Mouse (Mus musculus): ENCODE measurements around the gene Zfp799. TPM values are rescaled to one million over a fixed set of nuclear protein-coding genes. Genes with fewer than 3 reads are reported as not detected.

Zfp799 gene
- polyA plus RNA-seq, 1 experiment from 2014 or later = 21.5 TPM

GRCm38 (mm10) chr17:32777564-32777963 is 52.5 kb downstream of the Zfp799 start:
- peaks cover 69% of the 10 kb centered on the region for H3K36me3 ChIP-seq

DNA sequence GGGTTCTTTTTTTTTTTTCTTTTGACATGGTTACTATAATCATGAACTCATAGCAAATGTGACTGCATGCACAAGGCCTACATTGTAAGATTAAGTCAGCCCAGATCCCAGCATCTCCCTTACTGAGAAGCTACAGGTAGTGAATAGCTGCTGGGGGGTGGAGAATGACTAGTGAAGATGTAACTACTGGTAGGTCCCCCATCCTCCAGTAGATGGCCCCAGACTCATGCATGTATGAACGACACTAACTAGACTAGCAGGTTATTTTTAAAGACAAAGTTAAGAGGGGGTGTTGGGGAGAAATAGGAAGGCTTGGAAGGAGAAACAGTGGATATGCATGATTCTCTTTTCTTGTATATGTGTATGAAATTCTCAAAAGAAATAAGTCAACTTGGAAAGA is 58.8 kb downstream of the Zfp799 start:
- 89% methylated on average over 1 of the region's 1 CpGs for WGBS
- no peak for ATAC-seq
- 0 out of 2 replicates have a peak, but pooled peaks cover 4% of the 10 kb centered on the region for H3K4me1 ChIP-seq (replicated peaks)
- H3K36me3 ChIP-seq = peaks cover 85% of the 10 kb centered on the region
- H3K9ac ChIP-seq (replicated peaks) = no peak overlapping the region
- no peaks in the 10 kb centered on the region for H3K27me3 ChIP-seq
- H3K9me3 ChIP-seq = no peaks in the 10 kb centered on the region
- no peak overlapping the region for H3K27ac ChIP-seq
- H3K4me2 ChIP-seq (replicated peaks) = no peak overlapping the region
- H3K4me3 ChIP-seq (replicated peaks) = no peak overlapping the region

More at GRCm38 (mm10) chr17:32777564-32777963, 52.5 kb downstream of the Zfp799 start:
- H3K27ac ChIP-seq = no peak overlapping the region
- H3K4me3 ChIP-seq (replicated peaks) = no peak overlapping the region
- no peak for ATAC-seq
- no peaks in the 10 kb centered on the region for H3K4me1 ChIP-seq (replicated peaks)
- no peak overlapping the region for H3K4me2 ChIP-seq (replicated peaks)
- no peak overlapping the region for H3K9ac ChIP-seq (replicated peaks)
- no peaks in the 10 kb centered on the region for H3K27me3 ChIP-seq
- H3K9me3 ChIP-seq = no peaks in the 10 kb centered on the region
- WGBS = 98% methylated on average over 3 of the region's 3 CpGs

- H3K9ac ChIP-seq (replicated peaks) = no peak overlapping the region
- H3K4me2 ChIP-seq (replicated peaks) = no peak overlapping the region
- no peak for ATAC-seq
- peaks cover 69% of the 10 kb centered on the region for H3K36me3 ChIP-seq
- no peaks in the 10 kb centered on the region for H3K9me3 ChIP-seq
- no peak overlapping the region for H3K27ac ChIP-seq
- no peaks in the 10 kb centered on the region for H3K27me3 ChIP-seq
- no peaks in the 10 kb centered on the region for H3K4me1 ChIP-seq (replicated peaks)
- H3K4me3 ChIP-seq (replicated peaks) = no peak overlapping the region
- WGBS = 98% methylated on average over 2 of the region's 2 CpGs
Measured at GRCm38 (mm10) chr17:32766422-32766821, 63.6 kb downstream of the Zfp799 start.

Other genes starting within 250 kb of the Zfp799 start
- gene Cyp4f37, start 209.0 kb downstream of the Zfp799 start, polyA plus RNA-seq (2015; fragmentation: Nextera tagmentation; extraction: Ambion mirVana) = 0.43 TPM in 1 of 2 replicates, not detected in the other
- not detected in 2 replicates for gene Cyp4f40, start 171.4 kb downstream of the Zfp799 start, polyA plus RNA-seq (2015; fragmentation: Nextera tagmentation; extraction: Ambion mirVana)
- 0.85 and 1.4 TPM in 2 replicates for gene Cyp4f15, start 144.6 kb downstream of the Zfp799 start, polyA plus RNA-seq (2015; fragmentation: Nextera tagmentation; extraction: Ambion mirVana)
- 44.6 and 54.4 TPM in 2 replicates for gene Zfp871, start 42.0 kb downstream of the Zfp799 start, polyA plus RNA-seq (2015; fragmentation: Nextera tagmentation; extraction: Ambion mirVana)
- gene Zfp811, start 20.3 kb downstream of the Zfp799 start, polyA plus RNA-seq (2015; fragmentation: Nextera tagmentation; extraction: Ambion mirVana) = 78.5 and 80.6 TPM in 2 replicates
- gene Zfp870, start 61.4 kb upstream of the Zfp799 start, polyA plus RNA-seq (2015; fragmentation: Nextera tagmentation; extraction: Ambion mirVana) = 8.7 and 10.3 TPM in 2 replicates
- gene Cyp4f14, start 87.1 kb upstream of the Zfp799 start, polyA plus RNA-seq (2015; fragmentation: Nextera tagmentation; extraction: Ambion mirVana) = not detected in 2 replicates
- 6.0 and 9.9 TPM in 2 replicates for gene Cyp4f13, start 117.1 kb upstream of the Zfp799 start, polyA plus RNA-seq (2015; fragmentation: Nextera tagmentation; extraction: Ambion mirVana)
- gene Zfp472, start 135.6 kb upstream of the Zfp799 start, polyA plus RNA-seq (2015; fragmentation: Nextera tagmentation; extraction: Ambion mirVana) = 9.9 and 10.2 TPM in 2 replicates
- gene Zfp952, start 162.9 kb upstream of the Zfp799 start, polyA plus RNA-seq (2015; fragmentation: Nextera tagmentation; extraction: Ambion mirVana) = 22.8 and 23.4 TPM in 2 replicates
- gene Zfp763, start 203.1 kb upstream of the Zfp799 start, polyA plus RNA-seq (2015; fragmentation: Nextera tagmentation; extraction: Ambion mirVana) = 28.7 and 30.6 TPM in 2 replicates
- not detected in 2 replicates for gene 4921501E09Rik, start 237.8 kb upstream of the Zfp799 start, polyA plus RNA-seq (2015; fragmentation: Nextera tagmentation; extraction: Ambion mirVana)